Mouse (Mus musculus) embryonic facial prominence, embryonic 14.5 days (tissue): Measurements from ENCODE around the gene Pcif1. TPM values are rescaled to one million over a fixed set of nuclear protein-coding genes. Genes with fewer than 3 reads are reported as not detected.

ENCODE experiments used
- ATAC-seq: fragments of 200-750 bp; cut with Nextera tagmentation; 2 replicates; pipeline ENCODE4 v1.8.0; 2017; ENCODE audit warnings: low read depth, moderate number of reproducible peaks, moderate TSS enrichment
- DNase-seq: peaks from one replicate; pipeline ENCODE4 v3.0.0-alpha.2; 2015; ENCODE audit warnings: low spot score
- H3K27ac ChIP-seq: fragments of 300-500 bp; sonication (generic); replicated peaks from 2 replicates; pipeline ENCODE4 v1.5.1; 2014; ENCODE audit warnings: low read depth, mild to moderate bottlenecking, low read length, moderate library complexity
- H3K27me3 ChIP-seq: fragments of 300-500 bp; sonication (generic); replicated peaks from 2 replicates; pipeline ENCODE4 v1.6.1; 2014; ENCODE audit warnings: low read length; ENCODE audit not compliant: control insufficient read depth, insufficient read depth
- H3K36me3 ChIP-seq: fragments of 300-500 bp; sonication (generic); 2 replicates; pipeline ENCODE4 v1.6.1; 2014; ENCODE audit warnings: low read length, mixed read lengths; ENCODE audit not compliant: control insufficient read depth, insufficient read depth
- H3K4me1 ChIP-seq: fragments of 300-500 bp; sonication (generic); 2 replicates; pipeline ENCODE4 v1.6.1; 2014; ENCODE audit warnings: antibody characterized with exemption, low read length; ENCODE audit not compliant: control insufficient read depth, insufficient read depth
- H3K4me2 ChIP-seq: fragments of 300-500 bp; sonication (generic); 2 replicates; pipeline ENCODE4 v1.6.1; 2014; ENCODE audit warnings: low read depth, mild to moderate bottlenecking, low read length, moderate library complexity, mixed read lengths
- H3K4me3 ChIP-seq: fragments of 300-500 bp; sonication (generic); 2 replicates; pipeline ENCODE4 v1.5.1; 2014; ENCODE audit warnings: low read depth, mild to moderate bottlenecking, low read length
- H3K9ac ChIP-seq: fragments of 300-500 bp; sonication (generic); 2 replicates; pipeline ENCODE4 v1.6.1; 2014; ENCODE audit warnings: low read depth, mild to moderate bottlenecking, low read length, moderate library complexity, mixed read lengths
- H3K9me3 ChIP-seq: fragments of 300-500 bp; sonication (generic); 2 replicates; pipeline ENCODE4 v1.6.1; 2016; ENCODE audit warnings: low read length; ENCODE audit not compliant: control insufficient read depth
- WGBS: fragments of 180-500 bp; shearing (Covaris S2); extraction: QIAGEN DNeasy Blood & Tissue Kit; methylation state at CpG from one replicate; pipeline ENCODE4 v1.1.7; 2014; 5-methylcytosine and 5-hydroxymethylcytosine counted together
- polyA plus RNA-seq: library from polyadenylated mRNA; unstranded; fragments of >200 nt; fragmentation: Nextera tagmentation; extraction: Ambion mirVana; gene quantifications from 2 replicates; pipeline ENCODE4 v1.2.1, GENCODE M21; 2014

Pcif1 gene
- polyA plus RNA-seq, 1 experiment from 2014 or later, result 56.9 TPM

GRCm38 (mm10) chr2:164938146-164939091 is 59.3 kb downstream of the Pcif1 start:
- DNase-seq (peak; percentile 70), ATAC-seq (peak; percentile 76)
- Histone ChIP-seq H3K4me3 (peak overlapping the region; percentile 34), H3K36me3 (no peaks in the 10 kb centered on the region), H3K27me3 (peaks cover 31% of the 10 kb centered on the region), H3K27ac (no peak overlapping the region), H3K9me3 (no peaks in the 10 kb centered on the region), H3K9ac (peak overlapping the region; percentile 38), H3K4me1 (peaks cover 15% of the 10 kb centered on the region), H3K4me2 (peak overlapping the region; percentile 63)
- WGBS, result 3% methylated on average over 39 of the region's 39 CpGs

- Histone ChIP-seq H3K4me3 (peak overlapping the region; percentile 34), H3K27me3 (peaks cover 31% of the 10 kb centered on the region), H3K9ac (peak overlapping the region; percentile 38), H3K9me3 (no peaks in the 10 kb centered on the region), H3K36me3 (no peaks in the 10 kb centered on the region), H3K4me1 (peaks cover 15% of the 10 kb centered on the region), H3K4me2 (peak overlapping the region; percentile 63), H3K27ac (no peak overlapping the region)
- no peak for ATAC-seq
- no peak for DNase-seq
- WGBS, result 2% methylated on average over 11 of the region's 11 CpGs
Measured at GRCm38 (mm10) chr2:164939106-164939505, 60.0 kb downstream of the Pcif1 start.

DNA sequence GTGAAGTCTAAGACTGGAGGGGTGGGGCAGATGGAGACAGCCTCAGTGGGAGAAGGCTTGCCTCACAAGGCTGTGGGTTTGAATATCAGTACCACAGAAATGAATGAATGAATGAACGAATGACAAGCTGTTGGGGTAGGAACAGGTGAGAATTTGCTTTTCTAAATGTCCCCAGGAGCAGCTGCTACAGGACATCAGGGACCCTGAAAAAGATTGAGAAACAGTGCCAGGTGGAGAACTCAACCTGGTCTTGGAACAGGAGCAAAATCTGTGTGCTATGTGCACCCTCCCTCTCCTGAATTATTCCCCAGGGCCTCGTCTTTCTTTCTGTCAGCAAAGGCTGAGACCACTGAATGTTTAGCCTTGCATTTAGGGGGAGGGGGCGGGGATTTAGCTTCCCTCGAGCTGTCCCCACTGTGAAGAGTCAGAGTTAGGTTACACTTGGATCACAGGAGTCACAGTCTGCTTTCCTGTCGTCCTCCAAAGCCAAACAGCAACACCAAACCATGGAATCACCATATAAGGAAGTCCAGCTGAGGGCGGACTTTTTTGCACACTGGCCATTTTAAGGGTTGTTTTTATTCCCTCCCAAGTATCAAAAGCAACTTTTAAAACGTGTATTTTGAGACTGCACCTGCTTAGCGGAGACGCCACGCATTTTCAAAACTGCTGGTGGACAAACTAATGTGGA is 61.2 kb downstream of the Pcif1 start, which contains the start of gene Mmp9:
Gene Mmp9 (plus strand): TSS at position 641 of the 691 bp plus-strand sequence.
- 15% methylated on average over 10 of the region's 10 CpGs for WGBS
- Histone ChIP-seq H3K9ac (no peak within 1 kb of the TSS), H3K4me1 (peaks cover 15% of the 10 kb centered on the region), H3K36me3 (no peaks in the 10 kb centered on the region), H3K4me3 (no peak within 1 kb of the TSS), H3K27ac (no peak within 1 kb of the TSS), H3K4me2 (no peak within 1 kb of the TSS), H3K9me3 (no peaks in the 10 kb centered on the region), H3K27me3 (peaks cover 31% of the 10 kb centered on the region)
- ATAC-seq (no peak; the same call in 1 of the 2 replicates), DNase-seq (no peak)

- WGBS, result 21% methylated on average over 5 of the region's 5 CpGs
- Histone ChIP-seq H3K9me3 (no peaks in the 10 kb centered on the region), H3K9ac (no peak overlapping the region), H3K27me3 (peaks cover 23% of the 10 kb centered on the region), H3K4me3 (no peak overlapping the region), H3K27ac (no peak overlapping the region), H3K4me2 (no peak overlapping the region), H3K36me3 (no peaks in the 10 kb centered on the region), H3K4me1 (peaks cover 15% of the 10 kb centered on the region)
- ATAC-seq (no peak), DNase-seq (no peak)
Measured at GRCm38 (mm10) chr2:164942692-164943290, 63.7 kb downstream of the Pcif1 start.

Other genes starting within 250 kb of the Pcif1 start
- not detected in 2 replicates for gene Wfdc16, start 240.5 kb upstream of the Pcif1 start, polyA plus RNA-seq
- 0.69 and 1.1 TPM in 2 replicates for gene Wfdc10, start 223.3 kb upstream of the Pcif1 start, polyA plus RNA-seq
- not detected in 2 replicates for gene Wfdc9, start 222.7 kb upstream of the Pcif1 start, polyA plus RNA-seq
- not detected in 2 replicates for gene Wfdc11, start 205.2 kb upstream of the Pcif1 start, polyA plus RNA-seq
- gene Wfdc13, start 194.2 kb upstream of the Pcif1 start, polyA plus RNA-seq, result 0.21 TPM in 1 of 2 replicates, not detected in the other
- gene Spint4, start 180.8 kb upstream of the Pcif1 start, polyA plus RNA-seq, result not detected in 2 replicates
- not detected in 2 replicates for gene Spint5, start 164.0 kb upstream of the Pcif1 start, polyA plus RNA-seq
- 0.53 and 1.1 TPM in 2 replicates for gene Wfdc3, start 133.4 kb upstream of the Pcif1 start, polyA plus RNA-seq
- gene Dnttip1, start 133.3 kb upstream of the Pcif1 start, polyA plus RNA-seq, result 60.9 and 63.0 TPM in 2 replicates
- gene Ube2c, start 109.4 kb upstream of the Pcif1 start, polyA plus RNA-seq, result 229 and 276 TPM in 2 replicates
- gene Tnnc2, start 99.3 kb upstream of the Pcif1 start, polyA plus RNA-seq, result 799 and 1,279 TPM in 2 replicates
- gene Snx21, start 93.5 kb upstream of the Pcif1 start, polyA plus RNA-seq, result 27.9 and 28.3 TPM in 2 replicates
- gene Acot8, start 74.4 kb upstream of the Pcif1 start, polyA plus RNA-seq, result 12.6 and 13.8 TPM in 2 replicates
- 6.0 and 6.4 TPM in 2 replicates for gene Zswim3, start 74.2 kb upstream of the Pcif1 start, polyA plus RNA-seq
- 15.1 and 15.7 TPM in 2 replicates for gene Zswim1, start 56.6 kb upstream of the Pcif1 start, polyA plus RNA-seq
- gene Spata25, start 50.8 kb upstream of the Pcif1 start, polyA plus RNA-seq, result not detected in 2 replicates
- 140 and 154 TPM in 2 replicates for gene Ctsa, start 46.4 kb upstream of the Pcif1 start, polyA plus RNA-seq
- gene Neurl2, start 45.8 kb upstream of the Pcif1 start, polyA plus RNA-seq, result 8.3 and 9.1 TPM in 2 replicates
- 50.1 and 55.1 TPM in 2 replicates for gene Pltp, start 21.6 kb upstream of the Pcif1 start, polyA plus RNA-seq
- 11.9 and 13.9 TPM in 2 replicates for gene Zfp335, start 32.5 kb downstream of the Pcif1 start, polyA plus RNA-seq
- gene Mmp9, start 61.5 kb downstream of the Pcif1 start, polyA plus RNA-seq, result 33.7 and 52.0 TPM in 2 replicates
- gene Slc12a5, start 81.5 kb downstream of the Pcif1 start, polyA plus RNA-seq, result 0.56 and 1.1 TPM in 2 replicates
- gene Ncoa5, start 155.6 kb downstream of the Pcif1 start, polyA plus RNA-seq, result 48.7 and 53.2 TPM in 2 replicates
- 4.2 and 6.4 TPM in 2 replicates for gene Cd40, start 176.3 kb downstream of the Pcif1 start, polyA plus RNA-seq
- not detected in 2 replicates for gene 1700025C18Rik, start 211.4 kb downstream of the Pcif1 start, polyA plus RNA-seq